Mouse (Mus musculus) urinary bladder, adult 2 months (tissue): Measurements from ENCODE around the gene Abcg5. TPM values are rescaled to one million over a fixed set of nuclear protein-coding genes. Genes with fewer than 3 reads are reported as not detected.

Experiments
- DNase-seq: peaks from one replicate; pipeline ENCODE4 v3.0.0; 2022; ENCODE audit warnings: low spot score
- polyA plus RNA-seq: library from polyadenylated mRNA; depleted of rRNA; stranded (reverse); fragments of >200 nt; gene quantifications from 2 replicates; pipeline ENCODE4 v1.2.3, GENCODE M21; 2012; rRNA removed

The Abcg5 gene
- polyA plus RNA-seq = 0.66 and 0.84 TPM in 2 replicates

GRCm38 (mm10) chr17:84682734-84683717 lies at the start of gene Abcg5:
Abcg5 (minus strand) TSS chr17:84683011.
- DNase-seq = no peak

- no peak for DNase-seq
Observed at GRCm38 (mm10) chr17:84732612-84733011, 49.8 kb upstream of the Abcg5 start.

- DNase-seq = no peak
Observed at GRCm38 (mm10) chr17:84731361-84731760, 48.5 kb upstream of the Abcg5 start.

- no peak for DNase-seq
Observed at GRCm38 (mm10) chr17:84729140-84729539, 46.3 kb upstream of the Abcg5 start.

GRCm38 (mm10) chr17:84728201-84728911 lies 45.5 kb upstream of the Abcg5 start:
- no peak for DNase-seq

GRCm38 (mm10) chr17:84725163-84725562 lies 42.4 kb upstream of the Abcg5 start:
- DNase-seq = no peak

GRCm38 (mm10) chr17:84724028-84724427 lies 41.2 kb upstream of the Abcg5 start:
- DNase-seq = no peak

GRCm38 (mm10) chr17:84719105-84719504 lies 36.3 kb upstream of the Abcg5 start:
- DNase-seq = no peak

GRCm38 (mm10) chr17:84717416-84717815 lies 34.6 kb upstream of the Abcg5 start:
- DNase-seq = no peak

GRCm38 (mm10) chr17:84716252-84716872 lies 33.6 kb upstream of the Abcg5 start:
- no peak for DNase-seq

- no peak for DNase-seq
Observed at GRCm38 (mm10) chr17:84714930-84715329, 32.1 kb upstream of the Abcg5 start.

- no peak for DNase-seq
Observed at GRCm38 (mm10) chr17:84713563-84714164, 30.9 kb upstream of the Abcg5 start.

GRCm38 (mm10) chr17:84709403-84709851 lies 26.6 kb upstream of the Abcg5 start:
- no peak for DNase-seq

GRCm38 (mm10) chr17:84708818-84709217 lies 26.0 kb upstream of the Abcg5 start:
- DNase-seq = no peak

- no peak for DNase-seq
Observed at GRCm38 (mm10) chr17:84707407-84707806, 24.6 kb upstream of the Abcg5 start.

GRCm38 (mm10) chr17:84698727-84699126 lies 15.9 kb upstream of the Abcg5 start:
- no peak for DNase-seq

- no peak for DNase-seq
Observed at GRCm38 (mm10) chr17:84696537-84696936, 13.7 kb upstream of the Abcg5 start.

- DNase-seq = no peak
Observed at GRCm38 (mm10) chr17:84693741-84694140, 10.9 kb upstream of the Abcg5 start.

- DNase-seq = no peak
Observed at GRCm38 (mm10) chr17:84690111-84690510, 7.3 kb upstream of the Abcg5 start.

- no peak for DNase-seq
Observed at GRCm38 (mm10) chr17:84689316-84689715, 6.5 kb upstream of the Abcg5 start.

- no peak for DNase-seq
Observed at GRCm38 (mm10) chr17:84688834-84689233, 6.0 kb upstream of the Abcg5 start.

GRCm38 (mm10) chr17:84687994-84688393 lies 5.2 kb upstream of the Abcg5 start:
- DNase-seq = no peak
